Mouse (Mus musculus) limb, embryonic 13.5 days (tissue): ENCODE measurements around the gene Aqp1. TPM values are rescaled to one million over a fixed set of nuclear protein-coding genes. Genes with fewer than 3 reads are reported as not detected.
A peak's percentile ranks its signal among the peaks of the same experiment; 100 is the strongest.

Experiments
- ATAC-seq: fragments of 200-750 bp; cut with Nextera tagmentation; 2 replicates; pipeline ENCODE4 v1.8.0; 2017; ENCODE audit warnings: low read depth, moderate number of reproducible peaks, moderate TSS enrichment; ENCODE audit not compliant: low FRiP score
- H3K27ac ChIP-seq: fragments of 300-500 bp; sonication (generic); 2 replicates; pipeline ENCODE4 v1.5.1; 2015; ENCODE audit warnings: inconsistent platforms, mild to moderate bottlenecking, moderate library complexity
- H3K27me3 ChIP-seq: fragments of 300-500 bp; sonication (generic); 2 replicates; pipeline ENCODE4 v1.6.1; 2015; ENCODE audit warnings: mild to moderate bottlenecking, inconsistent platforms
- H3K36me3 ChIP-seq: fragments of 300-500 bp; sonication (generic); 2 replicates; pipeline ENCODE4 v1.6.1; 2015; ENCODE audit warnings: inconsistent platforms, mild to moderate bottlenecking, moderate library complexity
- H3K4me1 ChIP-seq: fragments of 300-500 bp; sonication (generic); 2 replicates; pipeline ENCODE4 v1.6.1; 2015; ENCODE audit warnings: inconsistent platforms
- H3K4me2 ChIP-seq: fragments of 300-500 bp; sonication (generic); replicated peaks from 2 replicates; pipeline ENCODE4 v1.6.1; 2015; ENCODE audit warnings: inconsistent platforms, mild to moderate bottlenecking, moderate library complexity
- H3K4me3 ChIP-seq: fragments of 300-500 bp; sonication (generic); 2 replicates; pipeline ENCODE4 v1.5.1; 2015; ENCODE audit warnings: moderate library complexity, mild to moderate bottlenecking, inconsistent platforms
- H3K9ac ChIP-seq: fragments of 300-500 bp; sonication (generic); 2 replicates; pipeline ENCODE4 v1.6.1; 2015; ENCODE audit warnings: mild to moderate bottlenecking, inconsistent platforms
- H3K9me3 ChIP-seq: fragments of 300-500 bp; sonication (generic); 2 replicates; pipeline ENCODE4 v1.6.1; 2016; ENCODE audit warnings: inconsistent platforms
- WGBS: fragments of 180-500 bp; shearing (Covaris S2); methylation state at CpG from one replicate; pipeline ENCODE4 v1.1.7; 2015; 5-methylcytosine and 5-hydroxymethylcytosine counted together
- polyA plus RNA-seq: library from polyadenylated mRNA; unstranded; fragments of >200 nt; fragmentation: Nextera tagmentation; extraction: Ambion mirVana; gene quantifications from 2 replicates; pipeline ENCODE4 v1.2.1, GENCODE M21; 2015

Aqp1 gene
- 33.9 and 36.0 TPM in 2 replicates for polyA plus RNA-seq

DNA sequence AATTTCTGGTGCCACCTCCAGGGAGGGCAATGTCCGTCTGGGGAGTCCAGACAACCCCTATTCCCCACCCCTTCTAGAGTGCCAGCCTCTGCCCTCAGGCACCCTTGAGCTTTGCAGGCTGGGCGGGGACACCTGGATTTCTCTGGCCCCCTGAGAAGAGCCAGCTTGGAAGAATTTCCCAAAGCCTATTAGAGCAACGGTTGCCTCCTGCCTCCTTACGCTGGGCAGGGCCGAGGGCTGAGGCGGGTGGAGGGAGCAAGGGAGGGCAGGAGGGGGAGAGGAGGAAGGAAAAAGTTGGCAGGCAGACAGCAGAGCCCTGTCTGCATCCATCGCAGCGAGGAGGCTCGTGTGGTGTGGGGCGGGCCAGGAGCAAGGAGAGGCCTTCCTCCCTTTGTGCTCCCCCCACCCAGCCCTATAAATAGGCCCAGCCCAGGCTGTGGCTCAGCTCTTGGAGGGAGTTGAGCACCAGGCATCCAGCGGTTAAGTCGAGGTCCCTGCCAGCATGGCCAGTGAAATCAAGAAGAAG lies at the start of gene Aqp1:
Gene Aqp1 (plus strand): TSS at position 444 of the 526 bp plus-strand sequence.
- H3K4me2 ChIP-seq, result peak within 1 kb of the TSS; percentile 55
- peaks cover 90% of the 10 kb centered on the region for H3K4me1 ChIP-seq
- no peaks in the 10 kb centered on the region for H3K9me3 ChIP-seq
- peak; percentile 84 for ATAC-seq
- H3K36me3 ChIP-seq, result no peaks in the 10 kb centered on the region
- H3K9ac ChIP-seq, result 0 out of 2 replicates have a peak within 1 kb of the TSS, but pooled peaks have one; percentile 13
- WGBS, result 10% methylated on average over 12 of the region's 12 CpGs
- H3K4me3 ChIP-seq, result peak within 1 kb of the TSS; percentile 28
- peaks cover 3% of the 10 kb centered on the region; the same call in 1 of the 2 replicates for H3K27me3 ChIP-seq
- peak within 1 kb of the TSS; percentile 48; the same call in 1 of the 2 replicates for H3K27ac ChIP-seq

DNA sequence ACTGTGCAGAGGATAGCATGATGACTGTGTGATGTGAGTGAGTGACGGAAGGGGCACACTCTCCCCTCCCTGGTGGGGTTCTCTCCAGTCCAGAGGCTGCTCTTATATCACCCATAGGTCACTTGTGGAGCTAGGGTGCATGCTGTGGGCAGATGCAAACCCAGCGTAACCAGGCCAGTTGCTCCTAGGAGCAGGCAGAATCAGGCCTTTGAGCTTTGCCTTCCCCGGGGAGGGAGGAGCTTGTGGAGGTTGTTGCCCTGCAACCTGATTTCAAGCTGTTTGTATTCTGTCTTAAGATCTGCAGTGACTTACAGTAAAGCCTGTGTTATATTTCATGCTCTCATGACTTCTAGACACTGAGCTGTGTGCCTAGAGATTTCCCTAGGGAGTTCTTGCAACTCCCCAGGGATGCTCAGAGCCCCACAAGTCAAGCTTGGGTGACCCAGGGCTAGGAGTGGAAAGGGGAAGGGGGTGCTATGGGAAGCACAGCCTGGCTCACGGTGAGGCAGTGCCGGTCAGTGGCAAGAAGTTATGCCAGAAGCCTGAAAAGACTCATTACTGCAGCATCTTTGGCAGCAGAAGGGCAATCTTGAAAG lies 48.1 kb upstream of the Aqp1 start:
- 90% methylated on average over 5 of the region's 5 CpGs for WGBS
- Histone ChIP-seq H3K9me3 (0 out of 2 replicates have a peak, but pooled peaks cover 3% of the 10 kb centered on the region), H3K4me3 (no peak overlapping the region), H3K4me2 (no peak overlapping the region), H3K9ac (no peak overlapping the region), H3K36me3 (peaks cover 32% of the 10 kb centered on the region), H3K4me1 (peaks cover 5% of the 10 kb centered on the region; the same call in 1 of the 2 replicates), H3K27me3 (no peaks in the 10 kb centered on the region), H3K27ac (no peak overlapping the region)
- ATAC-seq, result no peak

DNA sequence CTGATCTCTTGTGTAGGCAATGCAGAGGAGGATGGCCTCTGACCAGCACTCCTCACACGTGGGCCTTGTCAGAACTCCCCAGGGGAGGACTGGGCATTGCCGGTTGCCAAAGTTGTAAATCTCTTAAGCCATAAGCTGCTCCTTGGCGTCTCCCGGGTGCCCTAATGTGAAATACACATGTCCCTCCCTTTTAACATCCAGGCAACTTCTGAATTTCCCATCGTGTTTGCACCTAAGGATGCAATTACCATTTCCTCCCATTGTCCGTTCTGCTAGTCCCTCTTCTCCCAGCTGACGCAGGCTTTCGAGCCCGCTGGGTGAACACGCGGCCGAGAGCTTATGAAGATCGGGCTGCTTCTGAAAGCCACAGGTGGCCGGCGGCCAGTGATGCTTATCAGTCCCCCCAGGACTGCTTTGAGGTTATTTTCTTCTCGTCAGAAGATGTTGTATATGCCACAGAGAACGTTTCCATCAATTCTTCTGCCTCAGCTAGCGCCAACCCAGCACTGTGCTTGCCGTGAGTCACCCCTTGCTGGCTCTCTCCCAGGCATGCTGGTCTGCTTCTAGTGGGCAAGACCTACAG lies 41.6 kb upstream of the Aqp1 start:
- no peak overlapping the region for H3K27ac ChIP-seq
- WGBS, result 40% methylated on average over 19 of the region's 19 CpGs
- ATAC-seq, result peak; percentile 38

GRCm38 (mm10) chr6:55295325-55295724 lies 40.9 kb upstream of the Aqp1 start:
- Histone ChIP-seq H3K4me2 (no peak overlapping the region), H3K9ac (no peak overlapping the region), H3K4me3 (no peak overlapping the region), H3K9me3 (no peaks in the 10 kb centered on the region), H3K36me3 (peaks cover 38% of the 10 kb centered on the region), H3K27ac (no peak overlapping the region), H3K27me3 (no peaks in the 10 kb centered on the region), H3K4me1 (peaks cover 7% of the 10 kb centered on the region; the same call in 1 of the 2 replicates)
- ATAC-seq, result no peak
- WGBS, result 81% methylated on average over 1 of the region's 1 CpGs

More for the DNA sequence above, 41.6 kb upstream of the Aqp1 start:
- Histone ChIP-seq H3K4me3 (no peak overlapping the region), H3K36me3 (peaks cover 36% of the 10 kb centered on the region), H3K9ac (no peak overlapping the region), H3K4me2 (no peak overlapping the region), H3K9me3 (no peaks in the 10 kb centered on the region), H3K27me3 (no peaks in the 10 kb centered on the region), H3K4me1 (peaks cover 7% of the 10 kb centered on the region; the same call in 1 of the 2 replicates)

- Histone ChIP-seq H3K4me3 (no peak overlapping the region), H3K36me3 (peaks cover 59% of the 10 kb centered on the region), H3K4me2 (no peak overlapping the region), H3K9me3 (no peaks in the 10 kb centered on the region), H3K9ac (no peak overlapping the region), H3K27ac (no peak overlapping the region), H3K27me3 (no peaks in the 10 kb centered on the region), H3K4me1 (peaks cover 5% of the 10 kb centered on the region; the same call in 1 of the 2 replicates)
- 81% methylated on average over 8 of the region's 8 CpGs for WGBS
- ATAC-seq, result no peak
These were observed 36.8 kb upstream of the Aqp1 start for GRCm38 (mm10) chr6:55299482-55299881.

DNA sequence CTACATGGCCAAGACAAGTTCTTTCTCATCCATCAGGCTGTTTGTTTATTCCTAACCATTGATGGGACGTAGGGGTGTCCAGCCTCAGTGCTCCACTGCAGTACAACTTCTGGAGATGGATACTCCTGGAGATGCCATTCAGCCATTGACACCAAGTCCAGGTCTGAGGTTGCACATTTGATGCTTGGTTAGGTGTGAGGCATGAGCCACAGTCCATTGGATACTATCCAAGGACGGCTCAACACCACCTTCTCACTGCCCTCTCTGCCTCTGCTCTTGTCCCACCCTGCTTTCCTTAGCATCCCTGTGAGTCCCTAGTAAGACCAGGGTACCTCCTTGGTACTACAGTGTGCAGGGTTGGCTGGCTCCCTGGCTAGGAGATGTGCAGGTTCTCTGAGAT lies 36.3 kb upstream of the Aqp1 start:
- Histone ChIP-seq H3K27ac (no peak overlapping the region), H3K36me3 (peaks cover 59% of the 10 kb centered on the region), H3K9ac (no peak overlapping the region), H3K4me2 (no peak overlapping the region), H3K27me3 (no peaks in the 10 kb centered on the region), H3K4me3 (no peak overlapping the region), H3K9me3 (no peaks in the 10 kb centered on the region), H3K4me1 (peaks cover under 1% of the 10 kb centered on the region; the same call in 1 of the 2 replicates)
- 88% methylated on average over 2 of the region's 2 CpGs for WGBS
- no peak for ATAC-seq

DNA sequence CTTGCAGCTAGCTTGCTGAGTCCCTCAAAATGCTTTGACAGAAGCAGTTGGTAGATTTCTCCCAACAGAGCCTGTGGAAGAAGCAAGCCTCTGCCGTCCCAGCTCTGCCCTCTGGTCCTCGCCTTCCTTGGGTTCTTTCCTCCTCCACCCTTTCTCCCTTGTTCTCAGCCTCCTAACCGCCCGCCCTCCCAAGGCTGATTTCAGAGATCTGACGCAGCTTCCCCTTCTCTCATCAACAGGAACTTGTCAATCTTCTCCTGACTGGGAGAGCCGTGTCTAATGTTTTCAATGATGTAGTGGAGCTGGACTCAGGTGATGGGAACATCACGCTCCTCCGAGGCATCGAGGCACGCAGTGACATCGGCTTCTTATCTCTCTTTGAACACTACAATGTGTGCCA lies 35.5 kb upstream of the Aqp1 start:
- H3K27me3 ChIP-seq, result no peaks in the 10 kb centered on the region
- no peak overlapping the region for H3K9ac ChIP-seq
- H3K27ac ChIP-seq, result no peak overlapping the region
- WGBS, result 87% methylated on average over 11 of the region's 11 CpGs
- H3K4me1 ChIP-seq, result peaks cover 5% of the 10 kb centered on the region
- peaks cover 59% of the 10 kb centered on the region for H3K36me3 ChIP-seq
- no peak overlapping the region for H3K4me3 ChIP-seq
- no peaks in the 10 kb centered on the region for H3K9me3 ChIP-seq
- H3K4me2 ChIP-seq, result no peak overlapping the region
- ATAC-seq, result no peak

- Histone ChIP-seq H3K4me2 (no peak overlapping the region), H3K36me3 (peaks cover 29% of the 10 kb centered on the region), H3K9ac (no peak overlapping the region), H3K4me3 (no peak overlapping the region), H3K9me3 (no peaks in the 10 kb centered on the region), H3K27me3 (no peaks in the 10 kb centered on the region), H3K4me1 (peaks cover 24% of the 10 kb centered on the region), H3K27ac (no peak overlapping the region)
- 49% methylated on average over 2 of the region's 2 CpGs for whole genome bisulfite sequencing
- no peak for ATAC-seq
These were observed 26.1 kb upstream of the Aqp1 start for GRCm38 (mm10) chr6:55310179-55310578.

DNA sequence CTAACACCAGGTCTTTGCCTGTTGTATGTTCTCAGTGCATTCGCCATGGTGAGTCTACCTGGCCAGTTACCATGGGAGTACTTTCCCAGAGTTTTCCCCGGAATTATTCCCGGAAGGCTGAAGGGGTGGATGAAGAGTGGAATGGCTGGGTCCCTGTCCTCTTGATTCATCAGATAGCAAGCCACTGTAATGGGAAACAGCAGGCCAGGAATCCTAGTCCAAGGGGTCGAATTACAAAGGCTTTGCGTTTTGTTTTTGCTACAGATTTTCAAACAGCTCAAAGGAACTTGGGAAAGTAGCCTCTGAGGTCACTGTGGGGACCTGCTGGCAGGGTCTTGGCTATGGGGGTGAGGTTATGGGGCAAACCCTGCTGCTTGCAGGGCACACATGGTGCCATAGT lies 24.3 kb upstream of the Aqp1 start:
- H3K9me3 ChIP-seq, result no peaks in the 10 kb centered on the region
- WGBS, result 27% methylated on average over 5 of the region's 5 CpGs
- H3K9ac ChIP-seq, result no peak overlapping the region
- no peak overlapping the region for H3K4me2 ChIP-seq
- no peak for ATAC-seq
- H3K4me1 ChIP-seq, result peaks cover 9% of the 10 kb centered on the region
- H3K4me3 ChIP-seq, result no peak overlapping the region
- peaks cover 29% of the 10 kb centered on the region for H3K36me3 ChIP-seq
- no peak overlapping the region for H3K27ac ChIP-seq
- H3K27me3 ChIP-seq, result no peaks in the 10 kb centered on the region

GRCm38 (mm10) chr6:55313893-55314292 lies 22.3 kb upstream of the Aqp1 start:
- H3K27me3 ChIP-seq, result no peaks in the 10 kb centered on the region
- H3K9me3 ChIP-seq, result no peaks in the 10 kb centered on the region
- WGBS, result 92% methylated on average over 4 of the region's 4 CpGs
- no peak overlapping the region for H3K9ac ChIP-seq
- H3K4me2 ChIP-seq, result no peak overlapping the region
- peaks cover 32% of the 10 kb centered on the region for H3K36me3 ChIP-seq
- H3K27ac ChIP-seq, result no peak overlapping the region
- ATAC-seq, result no peak
- no peak overlapping the region for H3K4me3 ChIP-seq
- H3K4me1 ChIP-seq, result peaks cover 9% of the 10 kb centered on the region

DNA sequence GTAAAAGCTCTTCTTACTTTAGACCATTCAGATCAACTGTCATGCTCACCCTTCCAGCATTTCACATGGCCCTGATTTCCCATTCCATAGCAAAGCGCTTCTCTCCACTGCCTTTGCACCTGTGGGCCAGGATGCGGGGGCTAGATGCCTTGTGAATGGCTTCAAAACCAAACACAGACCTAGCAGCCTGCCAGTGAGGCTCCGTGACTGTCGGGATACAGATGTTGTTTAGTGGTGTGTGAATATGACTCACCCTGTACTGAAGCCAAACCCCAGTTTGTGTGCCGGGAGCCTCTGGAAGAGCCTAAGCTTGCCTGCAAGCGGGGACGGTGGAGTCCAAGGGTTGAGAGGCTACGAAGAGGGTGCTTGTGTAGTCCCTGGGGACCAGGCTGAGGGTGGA lies 21.6 kb upstream of the Aqp1 start:
- Histone ChIP-seq H3K9ac (no peak overlapping the region), H3K9me3 (no peaks in the 10 kb centered on the region), H3K27ac (no peak overlapping the region), H3K4me3 (no peak overlapping the region), H3K4me2 (no peak overlapping the region), H3K27me3 (no peaks in the 10 kb centered on the region), H3K36me3 (peaks cover 26% of the 10 kb centered on the region), H3K4me1 (peaks cover 9% of the 10 kb centered on the region)
- no peak for ATAC-seq
- WGBS, result 79% methylated on average over 8 of the region's 8 CpGs

DNA sequence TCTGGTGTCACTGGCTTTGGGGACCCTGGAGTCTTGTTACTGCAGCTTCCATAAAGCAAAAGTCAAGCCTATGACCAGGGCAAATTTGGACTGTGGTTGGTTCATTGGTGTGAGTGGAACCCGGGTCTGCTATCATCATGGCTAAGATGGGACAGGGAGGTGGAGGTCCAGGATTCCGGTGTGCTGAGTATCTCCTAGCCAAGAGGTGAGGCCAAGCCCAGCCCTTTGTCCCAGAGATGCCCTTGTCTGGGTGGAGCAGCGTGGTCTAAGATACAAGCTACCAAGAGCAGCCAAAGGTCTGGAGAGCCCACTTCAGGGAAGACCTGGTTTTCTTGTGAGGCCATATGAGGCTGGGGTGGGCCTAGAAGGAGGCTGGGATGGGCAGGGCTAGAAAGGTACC lies 17.6 kb upstream of the Aqp1 start:
- no peak overlapping the region for H3K4me2 ChIP-seq
- no peak overlapping the region for H3K27ac ChIP-seq
- 96% methylated on average over 3 of the region's 3 CpGs for WGBS
- H3K27me3 ChIP-seq, result no peaks in the 10 kb centered on the region
- peaks cover 15% of the 10 kb centered on the region for H3K36me3 ChIP-seq
- no peak for ATAC-seq
- no peak overlapping the region for H3K9ac ChIP-seq
- H3K9me3 ChIP-seq, result no peaks in the 10 kb centered on the region
- no peaks in the 10 kb centered on the region for H3K4me1 ChIP-seq
- H3K4me3 ChIP-seq, result no peak overlapping the region
